Mouse (Mus musculus): ENCODE measurements at regions not wholly inside any gene's neighbourhood (a gene's known extent, or its start where the extent isn't known, plus 50 kb on each side); places are given as distances from the start of the nearest gene placed in this dataset.
A peak's percentile ranks its signal among the peaks of the same experiment; 100 is the strongest.
"Not testable (repeated sequence)": the region's sequence is repeated elsewhere in the genome, so short reads cannot be mapped to it uniquely, and the experiment has no call there.

DNA sequence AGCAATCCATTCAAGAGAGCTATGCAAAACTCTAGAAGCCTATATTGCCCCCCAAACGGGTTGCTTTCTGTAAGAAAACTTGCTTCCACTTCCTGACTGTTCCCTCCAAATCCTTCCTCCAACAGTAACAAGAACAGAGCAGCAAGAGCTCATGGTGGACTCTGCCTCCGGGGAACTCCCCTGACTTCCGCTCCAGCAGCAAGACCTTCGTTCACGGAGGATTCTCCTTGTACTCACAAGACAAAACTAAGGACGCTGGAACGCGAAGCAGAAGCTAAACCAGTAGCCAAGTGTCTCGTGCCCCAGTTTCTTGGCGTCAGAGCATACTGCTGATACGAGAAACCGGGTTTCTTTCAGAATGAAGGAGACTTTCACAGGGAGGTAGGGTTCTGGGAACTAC, 50.7 kb downstream of the H2al2a start:
- DNase-seq (ENCODE audit: low read depth) = no peak

DNA sequence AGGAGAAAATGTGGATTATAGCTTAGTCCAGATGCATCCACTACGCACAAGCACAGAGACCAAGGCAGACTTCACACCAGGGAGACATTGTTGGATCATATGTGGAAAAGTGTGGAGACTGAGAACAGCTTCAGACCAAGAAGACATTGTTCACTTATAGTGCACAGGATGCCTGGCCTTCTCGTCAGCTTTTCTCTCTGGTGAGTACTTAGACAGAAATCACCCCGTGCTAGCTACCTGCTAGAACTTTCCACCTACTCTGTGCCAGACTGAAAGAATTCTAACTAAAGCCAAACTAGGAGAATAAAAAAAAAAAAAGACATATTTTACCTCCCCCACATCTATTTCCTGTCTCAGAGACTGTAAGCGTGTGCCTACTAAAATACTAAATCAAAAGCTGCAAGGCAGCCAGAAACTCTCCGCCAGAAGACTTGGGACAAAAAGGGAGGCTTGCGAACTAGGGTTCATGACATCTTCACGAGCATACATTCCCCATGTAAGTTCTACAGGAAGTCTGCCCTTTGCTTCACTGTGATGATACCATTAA, 51.3 kb downstream of the H2al2a start:
- no peak for DNase-seq (ENCODE audit: low read depth)

DNA sequence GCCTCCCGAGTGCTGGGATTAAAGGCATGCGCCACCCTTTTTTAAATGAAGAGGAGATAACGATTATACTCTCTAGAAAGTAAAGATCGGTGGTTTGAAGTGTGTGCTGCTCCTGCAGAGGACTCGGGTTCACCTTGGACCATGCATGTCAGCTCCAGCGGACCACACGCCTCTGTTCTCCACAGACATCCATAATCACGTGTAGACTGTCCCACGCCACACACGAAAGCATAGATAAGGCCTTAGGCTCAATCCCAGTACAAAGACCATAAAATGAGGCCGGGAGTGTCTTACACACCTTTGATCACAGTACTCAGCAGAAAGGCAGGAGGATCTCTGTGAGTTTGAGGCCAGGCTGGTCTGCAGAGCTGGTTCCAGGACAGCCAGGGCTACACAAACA, 53.3 kb downstream of the H2al2a start:
- no peak for DNase-seq (ENCODE audit: low read depth)

DNA sequence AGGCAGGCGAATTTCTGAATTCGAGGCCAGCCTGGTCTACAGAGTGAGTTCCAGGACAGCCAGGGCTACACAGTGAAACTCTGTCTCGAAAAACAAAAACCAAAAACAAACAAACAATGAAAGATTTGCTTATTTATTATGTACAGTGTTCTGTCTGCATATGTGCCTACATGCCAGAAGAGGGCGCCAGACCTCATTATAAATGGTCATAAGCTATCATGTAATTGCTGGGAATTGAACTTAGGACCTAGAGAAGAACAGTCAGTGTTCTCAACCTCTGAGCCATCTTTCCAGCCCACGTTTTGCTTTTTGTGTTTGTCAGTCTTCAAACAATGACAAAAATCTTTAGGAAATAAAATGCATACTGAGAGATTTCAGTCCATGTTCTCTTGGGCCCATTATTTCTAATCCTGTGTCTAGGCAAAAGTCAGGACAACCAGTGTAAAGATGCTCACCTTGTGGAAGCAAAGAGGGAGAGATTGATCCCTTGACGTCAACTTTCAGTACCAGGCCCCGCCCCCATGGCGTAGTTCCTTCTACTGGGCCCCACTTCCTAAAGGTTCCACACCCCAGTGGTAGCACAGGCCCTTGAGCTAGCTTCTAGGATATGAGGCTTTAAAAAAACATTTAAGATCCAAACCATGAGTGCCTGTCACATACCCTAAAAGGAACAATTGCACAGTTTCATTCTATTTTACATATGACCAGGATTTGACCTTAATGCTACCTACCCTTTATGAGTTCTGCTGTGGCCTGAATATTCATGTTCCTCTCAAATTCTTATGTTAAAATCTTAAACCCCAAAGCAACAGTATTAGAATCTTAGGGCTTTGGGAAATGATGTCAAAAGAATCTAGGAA, 54.0 kb downstream of the H2al2a start:
- DNase-seq (ENCODE audit: low read depth) = peak; percentile 20

DNA sequence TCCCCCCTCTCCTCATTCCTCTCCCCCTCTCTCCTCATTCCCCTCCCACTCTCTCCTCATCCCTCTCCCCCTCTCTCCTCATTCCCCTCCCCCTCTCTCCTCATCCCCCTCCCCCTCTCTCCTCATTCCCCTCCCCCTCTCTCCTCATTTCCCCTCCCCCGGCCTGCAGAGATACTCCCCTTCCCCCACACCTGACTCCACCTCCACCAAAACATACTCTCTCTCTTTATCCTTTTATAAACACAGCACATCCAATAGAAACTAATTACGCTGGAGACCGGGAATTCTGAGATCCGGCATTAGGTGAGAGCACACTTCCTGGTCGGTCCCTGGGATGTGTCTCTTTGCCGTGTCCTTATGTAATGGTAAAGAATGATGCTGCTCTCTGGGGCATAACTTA, 54.8 kb downstream of the H2al2a start:
- no peak for DNase-seq (ENCODE audit: low read depth)

DNA sequence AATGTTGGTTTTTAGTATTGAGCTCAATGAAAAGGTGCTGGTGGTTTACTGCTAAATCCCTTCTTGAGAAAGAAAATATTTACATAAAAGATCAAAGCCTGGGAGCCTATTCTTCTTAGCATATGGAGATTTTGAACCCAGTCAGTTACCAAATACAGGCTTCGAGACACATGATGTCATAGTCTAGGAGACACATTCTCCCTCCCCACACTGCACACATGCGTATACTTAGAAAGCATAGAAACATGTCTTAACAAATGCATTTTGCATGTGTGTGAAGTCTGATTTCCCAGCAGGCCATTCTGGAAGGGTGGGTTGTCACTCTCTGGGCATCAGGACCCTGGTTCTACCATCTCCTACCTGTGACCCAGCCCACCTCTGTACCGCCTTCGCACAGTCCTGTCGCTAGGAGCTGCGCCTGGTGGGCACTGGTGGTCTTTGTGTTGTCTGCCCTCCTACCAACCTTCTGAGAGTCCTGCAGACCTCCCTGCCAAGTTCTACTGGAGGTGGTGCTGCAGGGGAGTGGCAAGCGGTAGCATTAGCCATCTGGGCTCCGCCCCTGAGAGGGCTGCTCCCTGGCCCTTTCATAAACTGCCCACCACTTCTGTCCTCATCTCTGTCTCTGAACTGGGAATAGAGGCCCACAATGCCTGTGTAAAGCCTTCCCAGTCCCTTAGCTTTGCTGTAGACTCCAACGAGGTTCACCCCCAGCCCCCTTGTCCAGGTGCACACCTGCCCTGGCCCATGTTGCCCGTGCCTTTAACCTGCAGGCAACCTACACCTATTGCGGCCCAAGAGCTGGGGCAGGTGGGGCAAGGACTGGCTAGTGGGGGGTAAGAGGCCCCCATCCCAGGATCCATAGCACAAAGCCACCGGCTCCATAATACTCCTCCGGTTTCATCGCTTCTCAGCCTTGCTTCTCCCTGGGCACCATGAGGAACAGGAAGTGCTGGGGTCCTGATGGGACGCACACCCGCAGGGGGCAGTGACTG, 56.6 kb downstream of the H2al2a start:
- DNase-seq (ENCODE audit: low read depth) = not testable (repeated sequence)

DNA sequence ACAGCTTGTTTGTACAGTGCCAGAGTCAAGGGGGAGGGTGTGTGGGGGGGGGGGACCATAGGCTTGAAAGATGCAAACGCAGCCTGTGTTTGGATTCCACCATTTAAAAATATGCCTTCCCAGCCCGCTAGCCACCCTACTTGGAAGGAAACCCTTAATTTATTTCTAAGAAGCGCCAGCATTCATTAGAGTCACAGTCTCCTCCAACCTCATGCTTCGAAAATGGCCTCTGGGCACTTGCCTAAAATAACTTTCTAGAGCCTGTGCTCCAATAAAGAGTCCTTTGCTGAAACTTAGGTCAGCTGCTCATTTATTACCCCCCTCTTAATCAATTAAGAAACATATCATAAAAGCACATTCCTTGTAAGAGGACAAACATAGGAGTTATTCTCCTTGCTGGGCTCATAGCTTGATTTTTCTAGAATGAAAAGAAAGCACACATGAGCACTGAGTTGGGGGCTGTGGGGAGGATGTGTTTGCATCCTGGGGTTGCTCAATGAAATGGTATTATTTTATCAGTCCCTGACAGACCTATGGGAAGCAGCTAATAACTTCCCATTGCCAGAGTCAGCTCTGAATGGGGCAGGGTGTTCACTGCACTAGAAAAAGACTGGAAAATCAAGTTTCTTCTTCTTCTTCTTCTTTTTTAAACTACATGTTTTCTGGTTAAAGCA, 57.4 kb downstream of the H2al2a start:
- no peak for DNase-seq (ENCODE audit: low read depth)

DNA sequence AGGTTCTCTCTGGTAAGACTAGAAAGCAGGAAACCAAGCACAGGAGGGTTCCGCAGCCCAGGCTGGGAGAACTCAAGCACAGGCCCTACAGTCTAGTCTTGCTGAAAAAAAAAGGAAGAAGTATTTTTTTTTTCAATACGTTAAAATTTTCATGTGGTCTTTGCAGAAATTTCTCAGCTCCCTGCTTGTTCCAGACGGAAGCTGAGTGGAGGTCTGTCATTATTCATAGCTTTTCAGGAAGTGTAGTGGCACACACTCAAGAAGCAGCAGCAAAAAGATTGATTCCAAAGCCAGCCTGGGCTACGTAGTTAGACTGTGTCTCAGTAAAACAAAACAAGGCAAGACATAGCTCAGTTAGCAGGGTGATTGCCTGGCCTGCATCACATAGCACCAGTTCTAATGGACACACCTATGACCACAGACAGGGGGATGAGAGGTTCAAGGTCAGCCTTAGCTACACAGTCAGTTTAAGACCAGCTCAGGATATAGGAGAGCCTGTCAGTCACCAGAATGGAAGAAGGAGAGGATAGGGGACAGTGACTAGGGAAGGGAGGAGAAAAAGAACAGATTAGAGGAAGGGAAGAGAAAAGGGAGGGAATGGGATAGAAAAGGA, 60.1 kb downstream of the H2al2a start:
- no peak for DNase-seq (ENCODE audit: low read depth)

DNA sequence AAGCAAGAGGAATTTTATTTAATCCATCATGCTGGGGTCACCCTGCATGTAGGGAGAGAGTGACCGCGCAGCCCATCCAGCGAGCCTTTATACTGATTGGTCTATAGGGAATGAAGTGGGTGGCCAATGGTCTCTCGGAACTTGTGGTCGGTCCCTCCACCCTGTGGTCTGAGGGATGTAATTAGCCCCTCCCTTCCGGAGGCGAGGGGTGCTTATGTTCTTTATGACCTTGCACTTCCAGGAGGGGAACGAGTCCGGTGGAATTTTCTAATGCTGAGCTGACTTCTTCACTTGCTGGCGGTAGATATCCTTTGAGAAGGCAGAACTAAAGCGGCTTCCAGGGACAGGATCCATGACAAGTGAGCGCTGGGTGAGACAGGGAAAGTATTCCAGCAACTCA, 60.8 kb downstream of the H2al2a start:
- no peak for DNase-seq (ENCODE audit: low read depth)

DNA sequence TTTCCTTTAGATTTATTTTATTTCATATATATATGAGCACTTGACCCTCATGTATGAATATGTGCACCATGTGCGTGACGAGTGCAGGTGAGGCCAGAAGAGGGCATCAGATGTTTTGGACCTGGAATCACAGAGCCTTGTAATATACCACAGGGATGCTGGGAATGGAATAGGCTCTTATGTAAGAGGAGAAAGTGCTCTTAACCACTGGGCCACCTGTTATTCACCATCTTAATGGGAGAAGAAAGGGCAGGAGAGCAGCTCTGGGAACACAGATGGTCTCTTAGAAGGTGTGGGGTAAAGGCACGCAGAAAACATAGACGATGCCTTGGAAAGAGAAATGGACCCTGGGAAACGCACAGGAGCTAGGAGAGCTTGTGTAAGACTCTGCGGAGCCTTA, 61.3 kb downstream of the H2al2a start:
- DNase-seq (ENCODE audit: low read depth) = no peak

DNA sequence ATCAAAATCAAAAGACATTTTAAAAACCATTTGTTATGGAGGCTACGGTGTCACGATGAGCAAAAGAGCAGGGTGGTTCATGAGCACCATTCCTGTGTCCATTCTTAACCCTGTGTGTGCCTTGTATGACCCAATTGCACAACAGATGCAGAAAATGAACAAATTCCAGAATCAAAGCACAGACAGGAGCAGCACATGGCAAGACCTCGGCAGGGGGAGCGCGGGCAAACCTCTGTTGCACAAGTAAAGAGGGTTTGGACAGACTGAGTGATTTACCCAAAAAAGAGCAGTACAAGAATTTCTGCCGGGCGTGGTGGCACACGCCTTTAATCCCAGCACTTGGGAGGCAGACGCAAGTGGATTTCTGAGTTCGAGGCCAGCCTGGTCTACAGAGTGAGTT, 62.1 kb downstream of the H2al2a start:
- DNase-seq (ENCODE audit: low read depth) = no peak

DNA sequence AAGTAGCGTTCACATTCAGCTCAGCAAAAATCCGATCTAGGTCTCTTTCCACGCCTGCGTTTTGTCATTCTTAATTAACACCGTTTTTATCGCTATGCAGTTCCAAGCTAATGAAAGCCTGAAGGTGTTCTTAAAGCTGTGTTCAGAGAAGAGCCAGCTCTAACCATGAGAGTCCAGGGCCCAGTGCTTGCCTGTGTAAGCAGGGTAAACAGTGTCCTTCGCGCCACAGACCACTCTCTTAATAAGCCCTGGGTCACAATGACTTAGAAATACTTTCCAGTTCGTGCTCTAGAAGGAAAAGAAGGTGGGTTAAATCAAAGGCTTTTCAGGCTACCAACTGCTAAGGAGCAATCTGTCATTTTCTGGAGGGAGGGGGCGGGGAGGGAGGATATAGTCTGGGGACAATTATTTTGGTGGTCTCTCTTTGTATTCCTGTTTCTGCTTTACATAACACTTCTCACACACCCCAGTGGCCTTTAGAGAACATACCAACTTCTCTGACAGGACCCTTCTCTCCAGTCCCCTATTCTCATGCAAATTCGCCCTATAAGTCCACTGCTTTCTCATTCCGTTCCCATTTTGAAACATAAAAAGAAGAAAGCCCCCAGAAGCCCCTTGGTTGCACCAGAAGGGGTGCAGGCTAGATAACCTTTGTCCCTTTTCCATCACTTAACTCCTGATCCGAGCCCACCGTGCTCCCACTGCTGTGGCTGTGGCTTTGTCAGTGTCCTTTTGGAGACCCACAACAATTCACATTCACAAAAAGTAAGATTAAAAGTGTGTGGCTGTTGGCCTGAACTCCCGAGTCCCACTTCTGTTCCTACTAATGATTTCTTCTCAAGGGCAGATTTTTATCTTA, 63.6 kb downstream of the H2al2a start:
- no peak for DNase-seq (ENCODE audit: low read depth)

DNA sequence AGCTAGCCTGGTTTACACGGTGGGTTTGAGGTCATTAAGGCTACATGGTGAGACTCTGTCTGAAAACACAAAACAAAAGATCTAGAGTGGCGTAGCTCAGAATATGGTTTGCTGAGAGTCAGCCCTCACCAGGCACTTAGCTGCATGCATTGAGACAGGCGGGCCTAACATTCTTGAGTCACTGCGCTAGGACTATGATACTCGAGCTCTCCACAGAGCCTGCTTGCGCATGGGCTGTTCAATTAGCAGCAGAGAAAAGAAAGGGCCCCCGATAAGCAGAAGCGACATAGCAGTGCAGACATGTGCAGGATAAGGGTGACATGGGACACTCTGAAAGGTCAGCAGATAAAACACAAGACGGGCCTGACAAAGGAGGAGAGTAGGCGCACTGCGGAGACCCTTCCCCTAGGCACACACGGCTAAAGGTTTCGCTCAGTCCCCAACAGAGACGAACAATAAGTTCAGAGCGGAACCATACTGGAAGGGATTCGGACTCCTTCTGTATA, 64.3 kb downstream of the H2al2a start:
- no peak for DNase-seq (ENCODE audit: low read depth)

DNA sequence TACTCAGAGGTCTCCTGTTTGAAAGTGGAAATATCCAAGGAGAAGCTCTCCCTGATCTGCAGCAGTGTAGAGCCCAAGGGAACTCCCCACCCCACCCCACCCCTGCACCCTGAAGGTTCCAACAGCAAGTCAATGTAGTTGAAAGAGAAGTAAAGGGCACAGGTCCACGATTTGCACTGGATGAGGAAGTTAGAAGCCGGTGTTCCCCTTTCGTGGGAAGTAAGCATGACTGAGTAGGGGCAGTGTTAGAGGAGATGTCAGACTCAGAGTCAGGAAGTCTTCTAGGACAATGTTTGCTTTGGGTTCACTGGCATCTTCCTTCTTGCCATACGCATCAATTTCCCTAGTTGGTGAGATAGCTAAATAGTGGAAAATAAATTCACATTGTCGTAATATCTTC, 64.9 kb downstream of the H2al2a start:
- DNase-seq (ENCODE audit: low read depth) = no peak

DNA sequence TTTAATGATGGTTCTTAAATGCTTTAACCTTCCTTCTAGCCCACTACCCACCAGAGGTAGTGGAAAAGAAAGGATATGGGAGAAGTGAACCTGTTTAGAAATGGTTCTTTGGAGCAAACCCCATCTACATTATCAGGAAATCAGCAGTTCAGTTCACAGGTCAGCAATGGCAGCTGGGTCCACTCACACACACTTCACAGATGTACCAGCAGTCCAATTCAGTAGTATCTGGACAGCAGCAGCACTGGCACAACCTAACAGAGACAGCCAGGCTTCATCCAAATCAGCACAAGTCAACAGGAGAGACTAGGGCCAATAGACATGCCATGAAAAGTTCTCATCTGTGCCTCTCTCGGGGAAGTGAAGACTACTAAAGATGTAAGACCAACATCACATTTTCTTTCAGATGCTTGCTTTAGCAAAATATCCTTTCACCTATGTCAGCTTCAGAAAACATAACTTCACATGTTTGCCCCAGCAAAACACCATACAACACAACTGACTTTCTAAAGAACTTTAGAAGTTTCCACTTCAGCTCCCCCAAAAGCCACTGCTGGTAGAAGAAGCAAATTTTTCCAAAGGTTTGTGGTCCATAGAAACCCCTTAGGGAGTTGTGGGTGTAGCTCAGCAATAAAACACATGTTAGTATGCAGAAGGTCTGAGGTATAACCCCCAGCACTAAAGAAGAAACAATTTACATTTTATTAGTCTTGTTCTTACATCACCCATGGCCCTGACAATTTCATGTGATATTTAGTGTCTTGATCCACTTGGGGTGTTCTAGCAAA, 77.7 kb downstream of the H2al2a start:
- no peak for DNase-seq (ENCODE audit: low read depth)

DNA sequence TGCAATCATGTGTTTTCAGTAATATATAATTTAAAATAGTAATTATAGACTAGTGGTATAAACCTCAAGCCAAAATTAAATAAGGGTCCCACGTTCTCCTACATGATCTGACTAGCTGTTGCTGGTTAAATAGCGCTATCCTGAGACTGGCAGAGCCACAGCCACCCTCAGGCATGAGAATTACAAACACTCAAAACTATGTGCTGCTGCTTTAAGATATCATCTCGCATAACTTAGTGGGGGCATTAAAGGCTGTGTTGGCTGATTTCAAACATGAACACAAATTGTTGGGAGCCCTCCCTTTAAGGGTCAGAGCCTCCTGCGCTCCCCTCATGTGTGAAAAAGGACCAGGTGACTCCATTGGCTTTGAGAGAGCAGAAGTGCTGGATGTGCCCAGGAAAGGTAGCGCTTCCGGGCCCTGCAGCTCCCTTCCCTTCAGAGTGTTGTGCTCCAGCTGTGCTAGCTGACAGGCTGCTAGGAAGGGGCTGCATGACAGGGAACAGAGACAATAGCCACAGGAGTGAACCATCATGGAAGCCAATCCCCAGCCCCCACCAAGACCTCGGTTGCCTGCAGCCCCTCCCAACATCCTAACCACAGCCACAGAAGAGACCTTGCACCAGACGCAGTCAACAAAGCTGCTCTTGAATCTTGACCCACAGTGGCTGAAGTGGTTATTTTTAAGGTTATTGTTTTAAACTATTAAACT, 79.4 kb downstream of the H2al2a start:
- DNase-seq (ENCODE audit: low read depth) = no peak

DNA sequence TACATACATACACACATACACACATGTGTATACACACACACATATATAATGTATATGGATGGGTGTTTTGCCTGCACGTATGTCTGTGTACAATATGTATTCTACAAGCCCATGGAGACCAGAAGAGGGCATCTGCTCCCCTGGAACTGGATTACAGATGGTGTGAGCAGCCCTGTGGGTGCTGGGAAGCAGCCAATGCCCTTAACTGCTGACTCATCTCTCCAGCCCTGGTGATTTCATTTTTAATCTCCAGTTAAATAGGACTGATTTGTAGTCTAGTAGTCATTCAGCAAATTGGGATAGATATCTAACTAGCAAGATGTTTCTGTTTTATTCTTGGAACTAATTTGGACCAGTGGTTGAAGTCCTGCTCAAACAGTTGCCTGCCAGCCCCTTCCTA, 94.1 kb downstream of the H2al2a start:
- no peak for DNase-seq (ENCODE audit: low read depth)

DNA sequence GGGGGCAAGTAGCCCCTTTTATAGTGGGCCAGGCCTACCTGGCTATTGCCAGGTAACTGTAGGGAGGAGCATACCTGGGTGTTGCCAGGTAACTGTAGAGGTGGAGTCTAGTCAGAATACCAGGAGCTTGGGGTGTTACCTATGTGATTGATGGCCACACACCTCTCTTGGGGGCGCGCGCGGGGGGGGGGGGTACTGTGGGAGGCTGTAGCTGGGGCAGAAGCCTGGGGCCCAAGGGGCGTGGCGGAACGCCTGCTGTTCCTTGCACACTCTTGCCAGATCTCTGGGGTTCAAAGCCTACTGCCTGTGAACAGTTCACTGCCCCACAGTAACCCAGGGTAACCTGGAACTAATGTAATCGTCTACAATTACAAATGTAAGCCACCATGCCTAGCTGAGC, 96.6 kb downstream of the H2al2a start:
- DNase-seq (ENCODE audit: low read depth) = no peak

DNA sequence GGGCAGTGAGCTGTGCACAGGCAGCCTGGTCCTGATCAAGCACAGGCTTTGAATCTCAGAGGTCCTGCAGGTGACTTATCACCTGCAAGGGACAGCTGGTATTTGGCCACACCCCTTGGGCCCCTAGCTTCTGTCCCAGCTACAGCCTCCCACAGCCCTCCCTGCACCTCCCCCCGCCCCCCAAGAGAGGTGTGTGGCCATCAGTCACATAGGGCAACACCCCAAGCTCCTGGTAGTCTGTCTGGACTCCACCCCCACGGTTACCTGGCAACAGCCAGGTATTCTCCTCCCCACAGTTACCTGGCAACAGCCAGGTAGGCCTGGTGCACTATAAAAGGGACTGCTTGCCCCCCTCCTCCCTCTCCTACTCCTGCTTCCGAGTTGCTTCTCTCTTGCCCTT, 98.0 kb downstream of the H2al2a start:
- no peak for DNase-seq (ENCODE audit: low read depth)

Data from c-Kit-positive CD71-positive TER-119-negative erythroid progenitor cells, embryonic 14.5 days (primary cell).